Mouse (Mus musculus) left cerebral cortex, postnatal 10 days (tissue): ENCODE data around the gene Gal3st4. TPM values are rescaled to one million over a fixed set of nuclear protein-coding genes. Genes with fewer than 3 reads are reported as not detected.
A peak's percentile ranks its signal among the peaks of the same experiment; 100 is the strongest.
"Not testable (repeated sequence)": the region's sequence is repeated elsewhere in the genome, so short reads cannot be mapped to it uniquely, and the experiment has no call there.

Experiments
- DNase-seq, 2 experiments: peaks; one replicate each; pipeline ENCODE4 v3.0.0; 2021 to 2022; ENCODE audit warnings: low spot score in 2 of 2, mixed read lengths in 1 of 2; ENCODE audit errors: extremely low spot score in 1 of 2
- intact Hi-C: fragments of 180-260 bp; cut with DNase I; formaldehyde crosslinking; loops from one replicate; pipeline ENCODE4 v1.15.1; 2025
- total RNA-seq, 2 experiments: library from RNA; stranded (reverse); gene quantifications; 2 replicates each; pipeline ENCODE4 v1.2.3; 2021

The Gal3st4 gene
- total RNA-seq, 2 experiments from 2014 or later: 3.4 to 4.0 TPM

DNA sequence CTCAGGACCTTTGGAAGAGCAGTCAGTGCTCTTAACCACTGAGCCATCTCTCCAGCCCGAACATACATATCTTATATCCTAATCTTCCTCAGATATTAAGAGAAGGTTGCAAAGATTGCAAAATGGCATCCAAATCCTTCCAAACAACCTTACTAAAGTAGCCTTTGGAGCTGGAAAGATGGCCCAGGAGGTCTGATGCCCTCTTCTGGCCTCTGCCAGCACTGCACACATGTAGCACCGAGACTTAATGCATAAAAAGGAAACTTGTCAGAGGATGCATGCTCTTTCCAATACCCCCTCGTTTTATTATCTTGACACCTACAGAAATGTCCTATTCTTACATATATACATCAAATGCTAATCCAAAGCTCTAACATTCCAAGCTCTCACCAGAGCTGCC, 44.6 kb downstream of the Gal3st4 start:
- peak in 1 of 2 experiments; percentile 39 for DNase-seq
- intact Hi-C loops: no loop called here

- DNase-seq: no peak
- intact Hi-C loops: no loop called here
Observed at GRCm38 (mm10) chr5:138227367-138227766, 45.3 kb downstream of the Gal3st4 start.

GRCm38 (mm10) chr5:138226491-138226890, 46.1 kb downstream of the Gal3st4 start:
- intact Hi-C loops: no loop called here
- no peak for DNase-seq

GRCm38 (mm10) chr5:138225700-138226099, 46.9 kb downstream of the Gal3st4 start, which contains the start of gene Nxpe5:
TSS of gene Nxpe5 (plus strand) at chr5:138225898.
- DNase-seq: no peak

GRCm38 (mm10) chr5:138223287-138223686, 49.4 kb downstream of the Gal3st4 start:
- intact Hi-C loops: no loop called here
- DNase-seq: peak in 1 of 2 experiments; percentile 34

More at GRCm38 (mm10) chr5:138225700-138226099, 46.9 kb downstream of the Gal3st4 start, which contains the start of gene Nxpe5:
- intact Hi-C loops: no loop called here

GRCm38 (mm10) chr5:138222111-138222510, 50.5 kb downstream of the Gal3st4 start:
- intact Hi-C loops: no loop called here
- peak; percentile 74 to 86 for DNase-seq

DNA sequence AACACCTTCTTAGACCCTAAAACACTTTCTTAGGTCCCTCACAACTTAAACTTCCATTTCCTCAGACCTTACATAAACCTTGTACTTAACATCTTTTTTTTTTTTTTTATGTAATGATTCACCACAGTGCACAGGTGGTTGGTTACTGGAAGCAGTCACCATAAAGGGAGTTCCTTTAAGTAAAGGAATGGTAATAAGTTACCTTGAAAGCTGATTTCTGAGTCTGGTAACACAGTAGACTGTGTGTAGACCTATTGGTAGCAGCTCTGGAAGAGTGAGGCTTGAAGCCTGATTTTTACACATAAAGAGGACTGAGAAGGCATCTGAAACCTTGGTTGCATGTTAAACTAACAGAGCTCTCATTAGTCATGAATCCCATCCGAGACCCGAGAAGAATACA, 52.8 kb downstream of the Gal3st4 start:
- intact Hi-C loops: no loop called here
- DNase-seq: no peak

GRCm38 (mm10) chr5:138216632-138217031, 56.0 kb downstream of the Gal3st4 start:
- DNase-seq, intact Hi-C loops: not testable (repeated sequence)

Other genes starting within 250 kb of the Gal3st4 start
- gene Smok3c, start 219.6 kb downstream of the Gal3st4 start, total RNA-seq: not detected
- 10 to 100 TPM; 39.2 to 39.4 TPM for gene Zkscan1, start 187.8 kb downstream of the Gal3st4 start, total RNA-seq
- gene Zscan21, start 155.9 kb downstream of the Gal3st4 start, total RNA-seq: 10 to 100 TPM; 21.8 to 26.1 TPM
- gene Zfp113, start 117.1 kb downstream of the Gal3st4 start, total RNA-seq: 10 to 100 TPM; 10.5 to 10.6 TPM
- 100 to 1,000 TPM; 145 to 149 TPM for gene Cops6, start 111.8 kb downstream of the Gal3st4 start, total RNA-seq
- 10 to 100 TPM; 26.2 to 28.1 TPM for gene Ap4m1, start 100.8 kb downstream of the Gal3st4 start, total RNA-seq
- gene Mcm7, start 100.4 kb downstream of the Gal3st4 start, total RNA-seq: 10 to 100 TPM; 15.6 to 16.0 TPM
- gene Taf6, start 85.4 kb downstream of the Gal3st4 start, total RNA-seq: 10 to 100 TPM; 28.8 to 31.3 TPM
- 10 to 100 TPM; 13.9 to 15.1 TPM for gene Cnpy4, start 85.4 kb downstream of the Gal3st4 start, total RNA-seq
- gene Mblac1, start 78.5 kb downstream of the Gal3st4 start, total RNA-seq: 10 to 100 TPM; 10.3 to 11.1 TPM
- gene Nxpe5, start 46.9 kb downstream of the Gal3st4 start, total RNA-seq: under 1 TPM in 1 of 2 experiments, not detected in 1; 0.13 TPM
- gene Lamtor4, start 17.4 kb downstream of the Gal3st4 start, total RNA-seq: 10 to 100 TPM; 65.3 to 70.0 TPM
- 10 to 100 TPM; 74.6 to 75.5 TPM for gene BC037034, start 8.8 kb downstream of the Gal3st4 start, total RNA-seq
- under 1 TPM in 1 of 2 experiments, not detected in 1; 0.11 TPM for gene Gm43720, start 7.1 kb upstream of the Gal3st4 start, total RNA-seq
- 1 to 10 TPM; 3.8 to 4.1 TPM for gene Gpc2, start 7.2 kb upstream of the Gal3st4 start, total RNA-seq
- 1 to 10 TPM; 1.8 to 3.2 TPM for gene Stag3, start 7.4 kb upstream of the Gal3st4 start, total RNA-seq
- not detected for gene Pvrig, start 69.1 kb upstream of the Gal3st4 start, total RNA-seq
- gene Zfp157, start 168.6 kb upstream of the Gal3st4 start, total RNA-seq: 10 to 100 TPM; 25.5 to 27.1 TPM